Mouse (Mus musculus) urinary bladder, postnatal 14 days (tissue): ENCODE measurements around the gene Ghr.

Source experiments
- DNase-seq: peaks from one replicate; pipeline ENCODE4 v3.0.0; 2021; ENCODE audit warnings: low spot score

Ghr gene

GRCm38 (mm10) chr15:3536309-3536900 is 46.9 kb downstream of the Ghr start:
- no peak for DNase-seq

GRCm38 (mm10) chr15:3514027-3514426 is 69.3 kb downstream of the Ghr start:
- no peak for DNase-seq

GRCm38 (mm10) chr15:3512380-3512779 is 70.9 kb downstream of the Ghr start:
- DNase-seq: no peak

GRCm38 (mm10) chr15:3511639-3512171 is 71.6 kb downstream of the Ghr start:
- no peak for DNase-seq

- DNase-seq: no peak
Observed at GRCm38 (mm10) chr15:3509089-3509488, 74.2 kb downstream of the Ghr start.

- no peak for DNase-seq
Observed at GRCm38 (mm10) chr15:3507329-3507728, 76.0 kb downstream of the Ghr start.

GRCm38 (mm10) chr15:3504700-3505099 is 78.6 kb downstream of the Ghr start:
- DNase-seq: no peak

- DNase-seq: peak; percentile 35
Observed at GRCm38 (mm10) chr15:3501683-3502082, 81.6 kb downstream of the Ghr start.

- no peak for DNase-seq
Observed at GRCm38 (mm10) chr15:3499020-3499419, 84.3 kb downstream of the Ghr start.

- no peak for DNase-seq
Observed at GRCm38 (mm10) chr15:3497946-3498580, 85.2 kb downstream of the Ghr start.

GRCm38 (mm10) chr15:3490868-3491267 is 92.4 kb downstream of the Ghr start:
- no peak for DNase-seq

GRCm38 (mm10) chr15:3490011-3490410 is 93.3 kb downstream of the Ghr start:
- DNase-seq: no peak

GRCm38 (mm10) chr15:3489180-3489579 is 94.1 kb downstream of the Ghr start:
- DNase-seq: no peak

GRCm38 (mm10) chr15:3488601-3489000 is 94.7 kb downstream of the Ghr start:
- DNase-seq: no peak

- DNase-seq: no peak
Observed at GRCm38 (mm10) chr15:3486691-3487090, 96.6 kb downstream of the Ghr start.

- DNase-seq: no peak
Observed at GRCm38 (mm10) chr15:3485367-3485766, 97.9 kb downstream of the Ghr start.

GRCm38 (mm10) chr15:3483451-3483850 is 99.8 kb downstream of the Ghr start:
- DNase-seq: no peak

GRCm38 (mm10) chr15:3469230-3469629 is 114.1 kb downstream of the Ghr start:
- DNase-seq: no peak

- DNase-seq: no peak
Observed at GRCm38 (mm10) chr15:3466608-3467007, 116.7 kb downstream of the Ghr start.

- no peak for DNase-seq
Observed at GRCm38 (mm10) chr15:3464754-3465153, 118.5 kb downstream of the Ghr start.

GRCm38 (mm10) chr15:3456543-3456942 is 126.7 kb downstream of the Ghr start:
- no peak for DNase-seq

- no peak for DNase-seq
Observed at GRCm38 (mm10) chr15:3455572-3455971, 127.7 kb downstream of the Ghr start.

- DNase-seq: no peak
Observed at GRCm38 (mm10) chr15:3452080-3452752, 131.1 kb downstream of the Ghr start.
